ENCODE assay signal across 9 mouse cellular contexts in genomic region chr10:84439228-84439596, GRCm38 (mm10). TPM values are rescaled to one million over a fixed set of nuclear protein-coding genes. Genes with fewer than 3 reads are reported as not detected.
A peak's percentile ranks its signal among the peaks of the same experiment; 100 is the strongest.
DNase-seq lines count a peak whose midpoint lies in the region; ATAC-seq and TF ChIP-seq lines count a peak whose summit lies in the region.
"Had no signal": no experiment of that assay in that cellular context is flagged by ENCODE, and none has a peak within 500 bp of the region (broad histone marks: within the 10 kb centered on the region; RNA-seq: fewer than 3 reads in every experiment).

No protein-coding gene starts in this region.

- peak overlapping the region; percentile 64 for H3K4me2 ChIP-seq in embryonic facial prominence, embryonic 15.5 days (replicated peaks)
- H3K4me2 ChIP-seq in hindbrain, embryonic 16.5 days (ENCODE audit: low read length), result peak overlapping the region; percentile 94
- H3K4me2 ChIP-seq in myocyte (ENCODE audit: low read depth), result peak overlapping the region; percentile 91

- H3ac ChIP-seq in myocyte (ENCODE audit: control insufficient read depth, insufficient read length), result no peak overlapping the region

- H3K27ac ChIP-seq in heart, adult 2 months, result peak overlapping the region; percentile 100
- peak overlapping the region; percentile 76 for H3K27ac ChIP-seq in embryonic facial prominence, embryonic 15.5 days (replicated peaks)
- peak overlapping the region; percentile 91 for H3K27ac ChIP-seq in hindbrain, embryonic 16.5 days (ENCODE audit: low read depth, low read length)

- no peaks in the 10 kb centered on the region for H3K27me3 ChIP-seq in heart, adult 2 months (ENCODE audit: control insufficient read depth, insufficient read depth, low read length)
- no peaks in the 10 kb centered on the region for H3K27me3 ChIP-seq in embryonic facial prominence, embryonic 15.5 days
- no peaks in the 10 kb centered on the region for H3K27me3 ChIP-seq in hindbrain, embryonic 16.5 days (replicated peaks; ENCODE audit: control insufficient read depth, insufficient read depth, low read length)
- H3K27me3 ChIP-seq in myocyte (ENCODE audit: control insufficient read depth, insufficient read depth, insufficient read length), result no peaks in the 10 kb centered on the region

- 20% methylated on average over 7 of the region's 7 CpGs for WGBS in heart, adult 2 months
- 4% methylated on average over 7 of the region's 7 CpGs for WGBS in embryonic facial prominence, embryonic 15.5 days
- 3% methylated on average over 7 of the region's 7 CpGs for WGBS in hindbrain, embryonic 16.5 days

- peaks cover 6% of the 10 kb centered on the region for H3K79me2 ChIP-seq in heart, adult 2 months (replicated peaks; ENCODE audit: control insufficient read depth, insufficient read depth, low read length)
- H3K79me2 ChIP-seq in myocyte (ENCODE audit: control insufficient read depth, insufficient read depth), result peaks cover 43% of the 10 kb centered on the region

- no peak for TF ChIP-seq CTCF in heart, adult 2 months (IDR thresholded peaks at IDR 0.05)

- no peak for TF ChIP-seq EP300 in heart, adult 2 months (IDR thresholded peaks at IDR 0.05; ENCODE audit: insufficient read depth, low read depth, low read length)

- peak overlapping the region; percentile 93 for H3K9ac ChIP-seq in heart, adult 2 months (ENCODE audit: low read depth, low read length)
- H3K9ac ChIP-seq in embryonic facial prominence, embryonic 15.5 days, result peak overlapping the region; percentile 96; the same call in 1 of the 2 replicates
- H3K9ac ChIP-seq in hindbrain, embryonic 16.5 days (ENCODE audit: low read depth, low read length), result peak overlapping the region; percentile 95

- no peak for TF ChIP-seq POLR2A in heart, adult 2 months (IDR thresholded peaks at IDR 0.05; ENCODE audit: insufficient read depth, low read depth, low read length)
- TF ChIP-seq POLR2A in myocyte (IDR thresholded peaks at IDR 0.05; ENCODE audit: insufficient read length, low read depth), result no peak

- peak overlapping the region; percentile 86 for H3K4me3 ChIP-seq in heart, adult 2 months
- H3K4me3 ChIP-seq in embryonic facial prominence, embryonic 15.5 days (replicated peaks), result peak overlapping the region; percentile 68
- H3K4me3 ChIP-seq in hindbrain, embryonic 16.5 days (ENCODE audit: low read length), result peak overlapping the region; percentile 85
- peak overlapping the region; percentile 75 for H3K4me3 ChIP-seq in myocyte

- ATAC-seq in embryonic facial prominence, embryonic 15.5 days (ENCODE audit: insufficient number of reproducible peaks, low FRiP score, low TSS enrichment, low read depth), result no peak
- ATAC-seq in hindbrain, embryonic 16.5 days, result no peak

- H3K4me1 ChIP-seq in heart, adult 2 months (ENCODE audit: control insufficient read depth, insufficient read depth, low read length), result peaks cover 19% of the 10 kb centered on the region
- peaks cover 59% of the 10 kb centered on the region for H3K4me1 ChIP-seq in embryonic facial prominence, embryonic 15.5 days
- peaks cover 44% of the 10 kb centered on the region for H3K4me1 ChIP-seq in hindbrain, embryonic 16.5 days (ENCODE audit: control insufficient read depth, insufficient read depth, low read depth, low read length)

- DNase-seq in heart, adult 2 months, result peak; percentile 54 to 57
- no peak for DNase-seq in heart, adult 9 months (ENCODE audit: low spot score in 2 of 2)
- peak; percentile 25 for DNase-seq in Muller cell, postnatal 12 days (ENCODE audit: inconsistent ontology term)
- no peak for DNase-seq in thymus, postnatal 0 days (ENCODE audit: low spot score)
- no peak for DNase-seq in layer of hippocampus, adult 11-12 months (ENCODE audit: low spot score)

- intact Hi-C loops in heart, adult 2 months (cut with DNase I), result loop anchor here (2.0 to 10.0 kb wide), 5 partner anchors 50 to 420 kb away; no protein-coding TSS in a partner anchor

- peaks cover 2% of the 10 kb centered on the region; the same call in 1 of the 2 replicates for H3K36me3 ChIP-seq in heart, adult 2 months (ENCODE audit: control insufficient read depth, insufficient read depth, low read length)
- H3K36me3 ChIP-seq in embryonic facial prominence, embryonic 15.5 days, result no peaks in the 10 kb centered on the region
- no peaks in the 10 kb centered on the region for H3K36me3 ChIP-seq in hindbrain, embryonic 16.5 days (ENCODE audit: control insufficient read depth, insufficient read depth, low read length)
- H3K36me3 ChIP-seq in myocyte (ENCODE audit: control insufficient read depth, insufficient read depth), result peaks cover 5% of the 10 kb centered on the region
- H3K36me3 ChIP-seq: G1E had no signal

- no peaks in the 10 kb centered on the region for H3K9me3 ChIP-seq in embryonic facial prominence, embryonic 15.5 days (replicated peaks)
- no peaks in the 10 kb centered on the region for H3K9me3 ChIP-seq in hindbrain, embryonic 16.5 days (ENCODE audit: control insufficient read depth, low read length)

TF ChIP-seq in myocyte, 11 proteins besides CTCF, POLR2A, EP300 and RAD21:
- TF ChIP-seq CEBPB (IDR thresholded peaks at IDR 0.05; ENCODE audit: insufficient read depth, poor library complexity, severe bottlenecking) (no peak), SRF (IDR thresholded peaks at IDR 0.05; ENCODE audit: control insufficient read depth, insufficient read length, low read depth) (no peak), E2F4 (IDR thresholded peaks at IDR 0.05; ENCODE audit: insufficient read depth) (no peak), TCF3 (IDR thresholded peaks at IDR 0.05; ENCODE audit: insufficient read length, low read depth) (no peak), POLR2AphosphoS2 (IDR thresholded peaks at IDR 0.05; ENCODE audit: insufficient read length, low read depth) (no peak)

RNA-seq across cellular contexts. Expression of gene Nuak1, which starts 1.2 kb away (rescaled TPM):
- 10 to 100 TPM; 27.0 to 29.0 TPM for total RNA-seq in heart, adult 2 months (2021)
- polyA plus RNA-seq in heart, adult 2 months (2012; rRNA removed), result 15.3 and 32.0 TPM in 2 replicates
- 3.3 and 3.4 TPM in 2 replicates for polyA plus RNA-seq in embryonic facial prominence, embryonic 15.5 days (2015; fragmentation: Nextera tagmentation; extraction: Ambion mirVana)
- polyA plus RNA-seq in hindbrain, embryonic 16.5 days (2015; fragmentation: Nextera tagmentation; extraction: Ambion mirVana), result 4.7 and 5.4 TPM in 2 replicates
- 21.8 TPM for polyA plus RNA-seq in myocyte (2012; fragmentation: generic; extraction: Trizol)
- polyA plus RNA-seq in thymus, postnatal 0 days (2015; fragmentation: Nextera tagmentation; extraction: Ambion mirVana), result 0.50 and 0.73 TPM in 2 replicates
- polyA plus RNA-seq: G1E had no signal

Comparison
In these comparisons a context has a peak if more than half of its experiments do, and no peak if none do; other contexts are left out.
1. DNase-seq: peak in heart, adult 2 months (2 of 2) and Muller cell, postnatal 12 days (single experiment); none in heart, adult 9 months (0 of 2), thymus, postnatal 0 days (single experiment) and layer of hippocampus, adult 11-12 months (single experiment).
2. Peak in every context shown above with its lines, with median percentiles within 50 percentile points of each other: H3K27ac ChIP-seq, H3K4me3 ChIP-seq, H3K9ac ChIP-seq and H3K4me2 ChIP-seq.